Mouse (Mus musculus): ENCODE results near the gene Hmbs.
"Not testable (repeated sequence)": the region's sequence is repeated elsewhere in the genome, so short reads cannot be mapped to it uniquely, and the experiment has no call there.

Gene Hmbs

GRCm38 (mm10) chr9:44345570-44346433, 1.8 kb upstream of the Hmbs start:
- no peak for DNase-seq (ENCODE audit: low spot score in 2 of 2)

GRCm38 (mm10) chr9:44343290-44343689, 738 bp downstream of the Hmbs start:
- DNase-seq (ENCODE audit: low spot score in 2 of 2) = peak; percentile 48 to 62

GRCm38 (mm10) chr9:44342605-44343004, 1.4 kb downstream of the Hmbs start:
- no peak for DNase-seq (ENCODE audit: low spot score in 2 of 2)

- DNase-seq (ENCODE audit: low spot score in 2 of 2) = no peak
Measured at GRCm38 (mm10) chr9:44342173-44342572, 1.9 kb downstream of the Hmbs start.

GRCm38 (mm10) chr9:44341487-44341886, 2.5 kb downstream of the Hmbs start:
- no peak for DNase-seq (ENCODE audit: low spot score in 2 of 2)

- no peak for DNase-seq (ENCODE audit: low spot score in 2 of 2)
Measured at GRCm38 (mm10) chr9:44338574-44338973, 5.5 kb downstream of the Hmbs start.

- no peak for DNase-seq (ENCODE audit: low spot score in 2 of 2)
Measured at GRCm38 (mm10) chr9:44337436-44338169, 6.4 kb downstream of the Hmbs start.

GRCm38 (mm10) chr9:44336964-44337363, 7.1 kb downstream of the Hmbs start:
- DNase-seq (ENCODE audit: low spot score in 2 of 2) = no peak

- not testable (repeated sequence) for DNase-seq (ENCODE audit: low spot score in 2 of 2)
Measured at GRCm38 (mm10) chr9:44336513-44336912, 7.5 kb downstream of the Hmbs start.

- DNase-seq (ENCODE audit: low spot score in 2 of 2) = no peak
Measured at GRCm38 (mm10) chr9:44336093-44336406, 8.0 kb downstream of the Hmbs start.

- peak; percentile 25 to 34 for DNase-seq (ENCODE audit: low spot score in 2 of 2)
Measured at GRCm38 (mm10) chr9:44335331-44336092, 8.5 kb downstream of the Hmbs start.

GRCm38 (mm10) chr9:44334396-44335330, 9.4 kb downstream of the Hmbs start, which contains the start of gene H2afx:
H2afx (plus strand) TSS chr9:44334694.
- DNase-seq (ENCODE audit: low spot score in 2 of 2) = peak; percentile 99 to 100

GRCm38 (mm10) chr9:44332918-44333638, 10.9 kb downstream of the Hmbs start:
- no peak for DNase-seq (ENCODE audit: low spot score in 2 of 2)

- no peak for DNase-seq (ENCODE audit: low spot score in 2 of 2)
Measured at GRCm38 (mm10) chr9:44330736-44331135, 13.3 kb downstream of the Hmbs start.

- no peak for DNase-seq (ENCODE audit: low spot score in 2 of 2)
Measured at GRCm38 (mm10) chr9:44327926-44328325, 16.1 kb downstream of the Hmbs start.

- peak; percentile 60 to 70 for DNase-seq (ENCODE audit: low spot score in 2 of 2)
Measured at GRCm38 (mm10) chr9:44327064-44327711, 16.8 kb downstream of the Hmbs start.

- DNase-seq (ENCODE audit: low spot score in 2 of 2) = peak; percentile 88 to 90
Measured at GRCm38 (mm10) chr9:44326371-44327063, 17.5 kb downstream of the Hmbs start.

- no peak for DNase-seq (ENCODE audit: low spot score in 2 of 2)
Measured at GRCm38 (mm10) chr9:44325768-44326370, 18.2 kb downstream of the Hmbs start, which contains the start of gene Dpagt1. Dpagt1 (plus strand) TSS chr9:44326019.

Measured in heart, adult 9 months (tissue).